Mouse (Mus musculus) cerebellum, postnatal 10 days (tissue): Measurements from ENCODE around the gene Tmem132d.
"Not testable (repeated sequence)": the region's sequence is repeated elsewhere in the genome, so short reads cannot be mapped to it uniquely, and the experiment has no call there.

Experiments used
- DNase-seq, 2 experiments: peaks; one replicate each; pipeline ENCODE4 v3.0.0; 2021; ENCODE audit warnings: mixed read lengths in 2 of 2

The Tmem132d gene

DNA sequence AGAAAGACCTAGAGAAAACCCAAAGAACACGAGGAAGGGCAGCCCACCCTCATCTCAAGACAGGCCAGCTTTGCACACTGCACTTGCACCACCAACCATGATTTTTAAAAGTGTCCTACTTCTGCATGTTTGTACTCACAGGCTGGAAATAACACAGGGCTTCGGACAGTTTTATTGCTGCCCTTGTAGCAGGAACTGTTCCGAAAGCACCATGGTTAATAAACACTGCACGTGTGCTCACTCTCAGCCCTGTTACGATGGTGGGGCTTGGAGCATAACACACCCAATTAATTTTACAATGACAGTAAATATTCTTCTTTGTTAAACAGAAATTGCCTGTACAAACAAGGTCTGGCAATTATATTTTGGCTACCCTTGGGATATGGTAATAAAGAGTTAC, 357.4 kb downstream of the Tmem132d start:
- DNase-seq = no peak

DNA sequence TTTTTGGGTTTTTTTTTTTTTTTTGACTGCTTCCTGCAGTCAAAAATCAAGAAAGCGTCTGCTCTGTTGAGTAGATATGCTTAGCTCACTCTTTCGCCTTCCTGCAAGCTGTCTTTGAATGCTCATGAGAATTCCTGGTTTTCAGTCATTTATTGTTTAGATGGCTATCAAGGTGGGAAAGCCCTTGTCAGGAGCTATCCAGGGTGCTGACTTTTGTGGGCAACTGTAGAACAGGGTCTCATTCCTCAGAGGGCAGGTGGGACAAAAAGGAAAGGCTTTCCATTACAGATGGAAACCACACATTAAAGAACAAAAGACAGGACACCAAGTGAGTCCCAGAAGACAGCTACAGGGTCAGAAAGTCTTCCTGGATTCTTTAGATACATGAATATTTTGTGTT, 360.3 kb downstream of the Tmem132d start:
- no peak for DNase-seq

DNA sequence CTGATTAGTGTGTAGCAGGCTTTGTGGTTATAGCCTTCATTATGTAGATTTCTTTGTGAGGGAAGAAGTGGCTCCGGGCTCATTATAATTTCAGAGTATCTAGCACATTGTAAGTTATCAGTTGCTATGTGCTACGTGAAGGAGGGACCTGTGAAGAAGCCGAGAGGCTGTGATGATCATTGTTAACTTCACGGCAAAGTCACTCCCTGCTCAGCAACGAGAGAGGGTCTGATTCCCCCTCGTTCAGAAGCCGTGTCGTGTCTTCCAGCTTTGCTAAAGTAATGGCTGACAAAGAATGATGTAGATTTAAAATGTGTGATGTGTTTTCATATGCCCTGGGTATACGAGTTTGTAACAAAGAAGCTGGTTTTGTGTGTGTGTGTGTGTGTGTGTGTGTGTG, 391.1 kb downstream of the Tmem132d start:
- DNase-seq = no peak

DNA sequence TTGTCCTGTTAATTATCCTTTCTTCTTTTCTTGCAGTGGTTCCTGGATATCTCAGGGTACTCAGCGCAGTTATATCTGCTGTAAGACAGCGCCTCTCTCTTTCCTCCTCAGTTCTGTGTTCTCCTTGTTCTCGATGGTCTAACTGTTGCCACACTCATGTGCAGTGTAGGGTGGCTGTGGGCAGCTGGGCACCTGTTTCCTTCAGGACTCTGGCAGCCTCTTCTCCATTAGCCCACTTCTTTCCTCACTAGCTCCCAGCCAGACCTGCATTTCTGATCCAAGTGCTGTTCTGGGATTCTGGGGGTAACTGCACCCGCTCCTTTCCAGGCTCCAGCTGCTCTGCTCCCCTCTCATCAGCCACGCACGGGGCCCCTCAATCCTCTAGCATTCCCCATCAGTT, 392.8 kb downstream of the Tmem132d start:
- DNase-seq = no peak

DNA sequence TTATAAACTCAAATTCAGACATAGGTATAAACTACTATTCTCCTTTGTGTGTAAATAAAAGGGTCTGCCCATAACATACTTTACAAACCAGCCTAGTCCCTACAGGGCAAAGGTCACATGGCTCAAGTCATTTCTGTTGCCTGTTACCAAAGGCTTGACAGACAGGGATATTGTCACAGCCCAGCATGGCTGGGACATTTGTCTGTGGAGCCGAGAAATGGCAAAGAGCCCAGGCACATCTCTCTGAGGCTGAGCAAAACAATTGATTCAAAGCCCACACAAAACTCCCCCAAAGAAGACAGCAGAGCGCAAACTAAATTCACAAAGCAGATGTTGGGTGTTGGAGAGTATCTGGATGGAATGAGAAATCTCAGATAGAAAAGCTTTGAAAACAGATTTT, 405.8 kb downstream of the Tmem132d start:
- DNase-seq = peak; percentile 47 to 63

DNA sequence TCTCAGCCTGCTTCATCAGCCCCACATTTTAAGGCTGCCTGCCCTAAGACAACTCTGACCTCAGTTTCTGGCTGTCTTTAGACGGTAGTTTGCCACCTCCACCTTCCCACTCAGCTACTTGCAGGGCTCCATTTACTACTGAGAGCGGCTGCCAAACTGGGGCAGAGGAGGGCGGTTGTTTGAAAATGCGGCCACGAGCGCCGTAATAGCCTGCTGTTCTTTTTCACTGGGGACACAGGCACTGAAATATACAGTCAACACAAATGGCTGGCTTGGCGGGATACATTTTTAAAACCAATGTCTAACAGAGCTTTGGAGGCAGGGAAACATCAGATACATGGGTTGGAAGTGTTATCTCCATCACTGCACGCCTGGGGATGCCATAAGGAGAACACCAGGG, 428.2 kb downstream of the Tmem132d start:
- no peak for DNase-seq

DNA sequence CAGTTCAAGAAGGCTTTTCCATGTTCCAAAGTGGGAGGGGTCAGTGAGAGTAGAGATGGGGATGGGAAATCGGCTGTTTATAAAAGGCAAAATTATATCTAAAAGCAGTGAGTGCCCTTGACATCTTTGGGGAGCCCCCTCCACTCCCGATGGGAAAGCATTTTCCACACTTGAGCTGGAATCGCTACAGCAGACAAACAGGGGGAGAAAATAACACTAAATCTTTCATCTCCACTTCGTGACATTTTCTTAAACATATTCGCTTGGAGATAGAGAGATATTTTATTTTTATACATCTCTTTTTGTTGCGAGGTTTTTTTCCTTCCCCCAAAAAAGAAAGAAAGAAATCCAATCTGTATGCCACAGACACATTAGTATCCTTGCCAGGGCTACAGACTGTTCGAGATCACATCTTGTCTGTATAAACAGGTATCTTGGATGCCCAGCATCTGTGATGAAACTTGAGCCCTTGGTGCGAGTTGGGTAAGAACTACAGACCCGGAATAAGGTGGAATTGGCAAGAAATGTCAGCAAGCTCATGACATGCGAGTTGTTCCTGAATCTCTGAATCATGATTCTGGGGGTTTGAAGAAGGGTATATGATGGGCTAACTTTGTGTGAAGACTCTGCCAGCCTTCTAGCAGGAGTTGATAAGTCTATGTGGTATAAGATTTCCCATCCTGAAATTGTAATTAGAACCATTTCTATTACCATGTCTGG, 436.2 kb downstream of the Tmem132d start:
- no peak for DNase-seq

DNA sequence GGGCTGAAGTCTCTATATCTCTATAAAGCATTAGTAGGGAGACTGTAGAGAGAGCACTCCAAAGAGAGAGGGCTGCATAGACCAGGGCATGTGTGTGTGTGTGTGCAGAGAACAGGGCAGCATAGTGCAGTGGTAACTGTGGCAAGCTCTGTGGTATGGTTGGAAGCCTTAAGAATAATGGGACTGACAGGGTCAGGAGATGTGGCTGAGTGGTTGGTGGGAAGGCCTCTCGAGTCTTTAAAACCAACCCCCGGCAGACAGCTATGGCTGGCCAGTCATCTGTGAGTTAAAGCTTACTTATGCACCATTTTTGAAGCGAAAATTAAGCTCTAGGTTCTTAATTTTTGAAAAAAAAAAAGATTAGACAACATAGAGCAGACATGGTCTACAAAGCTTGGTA, 439.4 kb downstream of the Tmem132d start:
- no peak for DNase-seq

DNA sequence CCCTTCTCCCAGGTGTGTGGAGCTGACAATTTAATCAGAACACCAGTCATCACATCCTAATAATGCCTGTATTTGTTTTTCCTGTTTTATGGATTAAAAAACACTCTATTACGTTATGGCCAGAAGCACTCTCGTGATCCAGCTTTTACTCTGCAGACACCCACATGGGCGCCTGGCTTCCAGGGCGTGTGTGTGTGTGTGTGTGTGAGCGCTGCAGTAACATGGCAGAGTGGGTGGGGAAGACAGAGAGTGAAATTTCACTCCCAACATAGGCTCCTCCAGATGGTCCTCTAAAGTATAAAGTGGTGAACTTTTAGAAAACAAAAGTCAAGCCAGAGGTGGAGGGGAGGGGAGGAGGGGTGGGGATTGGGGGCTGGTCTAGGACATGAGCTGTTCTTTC, 442.1 kb downstream of the Tmem132d start:
- DNase-seq = no peak

DNA sequence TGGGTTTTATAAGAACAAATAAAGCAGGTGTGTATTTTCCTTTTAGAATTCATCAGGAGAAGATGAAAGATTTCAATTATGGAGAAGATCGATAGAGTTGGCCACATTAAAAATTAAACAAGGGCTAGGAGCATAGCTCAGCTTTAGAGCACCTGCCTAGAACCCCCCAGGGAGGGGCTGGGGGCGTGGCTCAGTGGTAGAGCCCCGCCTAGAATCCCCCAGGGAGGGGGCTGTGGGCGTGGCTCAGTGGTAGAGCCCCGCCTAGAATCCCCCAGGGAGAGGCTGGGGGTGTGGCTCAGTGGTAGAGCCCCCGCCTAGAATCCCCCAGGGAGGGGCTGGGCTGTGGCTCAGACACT, 452.9 kb downstream of the Tmem132d start:
- DNase-seq = not testable (repeated sequence)

DNA sequence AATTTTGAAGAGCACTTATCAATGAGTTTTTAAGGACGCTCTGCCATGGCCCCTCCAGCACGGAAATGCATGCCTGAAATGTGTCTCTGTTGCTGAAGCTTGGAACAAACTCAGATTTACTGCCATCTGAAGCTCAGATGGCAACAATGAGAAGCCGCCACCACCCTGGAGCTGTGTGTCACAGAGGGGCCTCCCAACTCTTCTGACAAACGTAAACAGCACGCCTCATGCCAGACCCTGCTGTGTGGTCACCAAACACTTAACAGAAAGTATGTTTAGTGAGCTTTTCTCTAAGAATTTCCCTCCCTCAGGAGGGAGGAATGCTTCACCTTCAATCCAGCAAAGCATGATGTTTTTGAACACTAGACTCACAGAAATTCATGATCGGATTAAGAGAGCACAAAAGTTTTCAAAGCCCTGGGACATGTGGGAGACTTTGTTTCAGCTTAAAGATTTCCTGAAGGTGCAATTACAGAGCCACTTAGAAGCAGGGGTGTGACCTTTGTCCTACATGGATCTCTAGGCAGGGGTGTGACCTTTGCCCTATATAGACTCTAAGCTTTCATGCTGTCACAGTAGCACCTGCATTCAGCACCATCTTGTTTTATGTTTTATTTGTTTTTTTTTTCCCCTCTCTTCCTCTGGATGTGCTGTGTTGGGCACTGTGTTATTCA, 453.4 kb downstream of the Tmem132d start:
- DNase-seq = no peak

DNA sequence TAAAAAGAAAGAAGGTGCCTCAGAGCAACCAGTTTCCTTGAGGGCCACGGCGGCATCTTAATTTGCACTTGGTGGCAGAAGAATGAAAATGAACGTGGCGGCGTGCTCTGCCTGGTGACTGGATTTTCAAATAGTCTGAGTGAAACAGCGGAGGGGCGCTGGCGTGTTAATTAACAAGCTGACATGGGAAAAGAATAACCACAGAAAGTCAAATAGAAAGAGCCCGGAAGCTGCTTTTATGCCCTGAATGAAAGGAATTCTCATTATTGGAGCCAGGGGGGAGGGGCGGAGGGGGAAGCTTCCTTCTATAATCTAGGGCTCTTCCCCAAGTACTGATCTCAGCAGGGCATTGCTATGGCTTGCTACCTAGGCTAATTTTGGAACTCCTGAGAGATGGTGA, 456.2 kb downstream of the Tmem132d start:
- peak in 1 of 2 experiments; percentile 7 for DNase-seq

DNA sequence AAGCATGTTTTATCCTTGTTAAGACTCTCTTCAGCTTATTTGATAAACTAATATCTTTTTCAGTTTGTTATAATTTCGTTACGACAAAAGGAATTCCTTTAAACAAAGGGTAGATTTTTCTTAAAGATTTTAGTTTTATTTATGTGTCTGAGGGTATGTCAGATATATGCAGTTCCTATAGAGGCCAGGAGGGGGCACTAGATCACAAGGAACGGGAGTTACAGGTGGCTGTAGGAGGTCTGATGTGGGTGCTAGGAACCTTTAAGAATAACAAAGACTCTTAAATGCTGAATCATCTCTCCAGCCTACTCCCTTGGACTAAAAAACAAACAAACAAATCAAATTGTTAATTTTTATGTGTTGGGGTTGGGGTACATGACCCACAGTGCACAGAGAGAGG, 467.2 kb downstream of the Tmem132d start:
- DNase-seq = no peak

DNA sequence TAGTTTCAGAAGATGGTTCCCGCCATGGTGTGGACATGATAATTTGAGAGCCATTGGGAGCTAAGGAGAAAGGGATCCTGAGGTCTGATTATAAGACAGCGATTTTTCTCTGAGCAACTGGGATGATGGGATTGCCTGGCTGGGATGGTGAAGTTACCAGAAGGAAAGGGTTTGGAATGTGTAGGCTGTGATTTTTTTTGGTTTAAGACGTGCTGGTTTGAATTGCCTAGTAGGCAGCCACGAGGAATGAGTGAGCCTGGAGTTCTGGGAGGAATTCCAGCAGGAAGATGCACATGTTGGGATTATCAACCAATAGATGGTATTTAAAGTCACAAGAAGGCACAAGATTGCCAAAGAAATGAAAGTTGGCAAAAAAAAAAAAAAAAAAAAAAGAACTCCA, 470.2 kb downstream of the Tmem132d start:
- no peak for DNase-seq

DNA sequence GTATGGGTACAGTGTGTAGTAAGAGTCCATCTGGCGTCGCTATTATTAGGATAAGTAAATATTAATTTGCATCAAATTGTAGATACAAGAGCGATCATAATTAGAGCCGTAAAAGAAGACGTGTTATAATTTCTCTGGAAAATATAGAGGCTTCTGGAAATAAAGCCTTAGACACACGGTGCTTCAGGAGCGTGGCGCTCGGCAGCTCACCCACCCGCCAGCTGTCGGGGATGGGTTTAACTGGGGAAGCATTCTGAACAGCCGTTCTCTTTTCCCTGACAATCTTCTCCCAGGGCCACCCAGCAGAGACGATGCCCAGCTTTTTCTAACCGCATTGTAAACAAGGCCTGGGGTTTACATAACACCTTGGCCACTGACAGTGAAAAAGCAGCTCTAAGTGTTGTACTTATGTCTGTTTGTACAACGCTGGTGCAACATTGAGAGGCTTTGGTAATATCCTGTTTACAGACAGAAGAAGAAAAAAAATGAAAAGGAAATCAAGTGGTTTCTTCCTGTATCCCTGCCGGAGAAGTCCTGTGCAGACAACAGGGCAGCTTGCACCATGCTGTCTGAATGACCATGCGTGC, 476.3 kb downstream of the Tmem132d start:
- peak in 1 of 2 experiments; percentile 9 for DNase-seq

DNA sequence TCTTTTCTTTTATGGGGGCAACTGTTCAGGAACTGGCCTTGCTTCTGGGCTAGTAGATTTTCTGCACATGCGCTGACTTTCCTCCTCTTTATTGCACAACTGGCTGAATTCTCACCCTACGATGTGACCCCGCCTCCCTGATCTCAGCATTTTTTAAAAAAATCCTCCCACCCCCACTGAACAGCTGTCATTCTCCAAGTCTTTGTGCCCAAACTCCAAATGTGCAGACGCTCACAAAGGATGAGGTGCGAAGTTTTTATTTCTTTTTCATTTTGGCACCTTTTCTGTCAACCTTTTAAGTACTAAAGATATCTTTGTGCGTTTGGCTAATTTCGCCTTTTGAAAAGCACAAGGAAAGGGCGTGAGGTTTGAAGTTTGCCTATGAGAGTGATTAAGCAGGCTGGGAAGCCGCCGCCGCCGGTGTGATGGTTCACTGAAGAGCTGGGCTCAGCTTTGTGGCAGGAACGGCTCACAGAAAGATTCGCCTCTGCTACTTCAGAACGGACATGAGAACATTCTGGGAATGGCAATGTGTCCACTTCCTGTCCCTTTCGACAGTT, 478.6 kb downstream of the Tmem132d start:
- DNase-seq = no peak

DNA sequence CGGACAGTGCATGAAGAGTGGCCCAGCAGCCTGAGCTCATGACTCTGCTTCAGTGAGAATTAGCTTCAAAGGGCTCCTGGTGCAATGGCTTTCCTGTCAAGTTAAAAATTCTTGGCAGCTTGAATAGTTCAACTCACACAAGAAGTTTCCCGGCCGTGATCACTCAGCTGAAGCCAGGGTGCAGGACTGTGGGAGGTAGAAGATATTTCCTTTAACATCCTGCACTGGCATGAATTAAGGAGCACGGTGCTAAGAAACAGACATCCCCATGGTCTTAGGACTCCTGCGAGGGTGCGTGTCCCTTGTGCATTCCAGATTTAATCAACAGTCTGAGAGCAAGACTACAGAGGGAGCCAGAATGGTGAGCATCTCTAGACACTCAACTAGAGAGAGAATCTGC, 480.1 kb downstream of the Tmem132d start:
- no peak for DNase-seq

DNA sequence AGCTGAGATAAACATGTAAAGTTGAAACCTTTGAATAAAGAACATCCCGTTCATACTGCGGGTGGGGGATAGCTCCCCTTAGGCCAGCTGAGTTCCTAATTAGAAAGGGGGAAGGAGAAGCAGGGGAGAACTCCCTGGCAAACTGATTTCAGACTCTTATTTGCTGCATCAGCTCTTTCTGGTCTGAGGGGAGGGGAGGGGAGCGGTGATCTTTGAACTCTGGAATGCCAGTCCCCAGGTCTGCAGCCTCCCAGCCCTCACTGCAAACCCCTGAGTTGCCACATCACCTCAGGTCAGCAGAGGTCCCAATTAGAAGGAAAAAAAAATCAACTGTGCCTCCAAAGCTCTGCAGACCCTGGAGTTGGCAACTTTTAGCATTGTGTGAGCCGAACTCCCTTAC, 482.3 kb downstream of the Tmem132d start:
- DNase-seq = no peak

DNA sequence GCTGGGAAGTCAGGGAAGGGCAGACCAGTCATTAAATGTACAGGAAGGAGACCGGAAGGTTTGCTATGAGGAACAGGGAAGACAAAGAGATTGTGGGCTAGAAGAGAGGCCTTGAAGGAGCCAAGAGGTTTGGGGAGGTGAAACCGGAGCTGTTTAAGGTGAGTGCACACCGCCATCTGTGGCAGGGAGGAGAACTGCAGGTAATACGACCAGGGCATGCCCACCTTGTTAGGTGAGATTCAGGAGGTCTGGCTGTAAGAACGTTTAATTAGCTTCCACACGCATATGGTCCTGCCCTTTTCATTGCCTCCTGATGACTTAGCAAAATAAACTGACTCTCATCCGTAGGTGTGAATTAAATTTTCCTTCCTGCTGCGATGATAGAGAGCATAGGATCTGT, 485.6 kb downstream of the Tmem132d start:
- DNase-seq = peak; percentile 55 to 59

DNA sequence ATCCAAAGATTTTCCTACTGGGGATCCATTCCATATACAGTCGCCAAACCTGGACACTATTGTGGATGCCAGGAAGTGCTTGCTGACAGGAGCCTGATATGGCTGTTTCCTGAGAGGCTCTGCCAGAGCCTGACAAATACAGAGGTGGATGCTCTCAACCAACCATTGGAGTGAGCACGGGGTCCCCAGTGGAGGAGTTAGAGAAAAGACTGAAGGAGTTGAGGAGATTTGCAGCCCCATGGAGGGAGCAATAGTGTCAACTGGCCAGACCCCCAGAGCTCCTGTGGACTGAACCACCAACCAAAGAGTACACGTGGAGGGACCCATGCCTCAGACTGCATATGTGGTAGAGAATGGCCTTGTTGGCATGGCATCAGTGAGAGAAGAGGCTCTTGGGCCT, 490.7 kb downstream of the Tmem132d start:
- not testable (repeated sequence) for DNase-seq

DNA sequence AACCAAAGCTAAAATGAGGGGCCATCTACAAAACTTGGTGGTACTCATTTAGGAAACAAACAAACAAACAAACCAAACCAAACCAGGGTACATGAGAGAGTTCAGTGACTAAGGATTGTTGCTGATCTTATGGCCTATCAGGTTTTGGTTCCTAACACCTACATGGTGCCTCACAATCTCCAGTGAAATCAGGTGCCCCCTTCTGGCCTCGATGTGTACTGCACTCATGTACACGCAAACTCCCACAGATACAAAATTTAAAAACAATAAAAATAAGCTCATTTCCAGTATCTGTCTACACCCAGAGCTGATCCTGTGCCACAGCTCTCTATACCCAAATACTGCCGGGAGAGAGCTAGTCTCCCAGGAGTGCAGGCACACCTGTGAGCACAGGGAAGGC, 495.0 kb downstream of the Tmem132d start:
- peak; percentile 20 to 33 for DNase-seq

DNA sequence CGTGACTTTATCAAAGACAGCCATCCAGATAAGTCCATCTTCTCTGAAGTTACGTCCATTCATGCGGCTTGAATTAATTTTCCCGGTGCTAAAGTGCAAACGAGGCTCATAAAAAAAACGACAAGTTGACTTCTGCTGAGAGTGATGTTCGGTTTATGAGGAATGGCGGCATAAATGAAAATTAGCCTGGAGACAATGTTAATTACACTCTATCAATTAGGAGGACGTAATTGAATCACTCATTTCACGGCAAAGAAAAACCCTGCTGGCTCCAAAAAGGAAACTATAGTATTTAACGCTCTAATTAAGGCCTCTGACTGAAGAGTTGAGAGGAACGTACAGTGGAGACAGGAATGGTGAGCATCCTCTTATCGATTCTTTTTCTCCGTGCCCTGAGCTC, 503.2 kb downstream of the Tmem132d start:
- DNase-seq = no peak

DNA sequence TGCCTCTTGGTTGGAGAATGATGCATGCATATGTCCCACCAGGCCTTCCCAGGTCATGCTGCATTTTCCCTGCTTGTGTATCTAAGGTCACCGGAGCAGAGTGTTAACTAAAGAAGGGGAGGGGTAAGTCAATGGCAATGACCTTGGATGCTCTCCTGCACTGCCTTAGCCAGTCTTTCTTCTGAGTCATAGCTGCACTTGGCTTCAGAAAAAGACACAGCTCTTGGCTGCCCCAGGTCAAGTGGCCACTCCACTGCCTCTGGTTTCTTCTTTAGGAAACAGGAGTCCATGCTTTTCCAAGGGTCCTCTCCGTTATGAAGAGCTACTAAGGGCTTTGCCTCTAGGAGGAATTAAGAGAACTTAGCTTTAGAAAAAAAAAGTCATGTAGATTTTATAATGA, 506.2 kb downstream of the Tmem132d start:
- DNase-seq = no peak

DNA sequence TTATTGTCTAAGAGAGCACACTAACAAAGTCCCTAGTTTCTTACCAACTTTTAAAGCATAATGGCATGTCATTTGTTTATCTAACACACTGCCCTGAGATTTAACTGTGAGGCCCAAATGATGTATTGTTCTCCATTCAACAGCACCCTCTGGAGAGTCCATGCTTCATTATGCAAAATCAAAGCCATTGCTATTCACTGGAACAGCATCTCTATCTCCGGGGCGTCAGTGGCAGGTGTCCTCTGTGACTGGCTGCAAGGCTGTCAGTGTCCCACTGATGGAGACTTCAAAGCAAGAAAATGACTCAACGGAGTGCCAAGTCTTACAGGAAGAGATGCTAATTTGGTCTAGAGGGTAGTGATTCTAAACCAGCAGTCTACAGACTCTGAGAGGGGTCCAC, 508.8 kb downstream of the Tmem132d start:
- peak; percentile 13 to 25 for DNase-seq
